Mouse (Mus musculus): ENCODE data around the gene Rasa3. TPM values are rescaled to one million over a fixed set of nuclear protein-coding genes. Genes with fewer than 3 reads are reported as not detected.

Rasa3 gene
- polyA plus RNA-seq, 1 experiment from 2014 or later, result 23.5 TPM

GRCm38 (mm10) chr8:13644155-13644554, 33.2 kb downstream of the Rasa3 start:
- peak overlapping the region; percentile 54; the same call in 1 of the 2 replicates for H3K27ac ChIP-seq
- 7% methylated on average over 6 of the region's 6 CpGs for WGBS
- H3K36me3 ChIP-seq, result no peaks in the 10 kb centered on the region
- H3K9ac ChIP-seq, result no peak overlapping the region
- no peaks in the 10 kb centered on the region for H3K9me3 ChIP-seq (replicated peaks)
- H3K4me2 ChIP-seq, result peak overlapping the region; percentile 13; the same call in 1 of the 2 replicates
- H3K4me1 ChIP-seq, result peaks cover 56% of the 10 kb centered on the region
- 0 out of 2 replicates have a peak, but pooled peaks have one; percentile 10 for ATAC-seq (replicated peaks; ENCODE audit: low FRiP score)
- no peaks in the 10 kb centered on the region for H3K27me3 ChIP-seq
- H3K4me3 ChIP-seq (replicated peaks), result no peak overlapping the region

- ATAC-seq (replicated peaks; ENCODE audit: low FRiP score), result no peak
- no peaks in the 10 kb centered on the region for H3K9me3 ChIP-seq (replicated peaks)
- H3K9ac ChIP-seq, result no peak overlapping the region
- H3K27me3 ChIP-seq, result no peaks in the 10 kb centered on the region
- WGBS, result 59% methylated on average over 10 of the region's 10 CpGs
- H3K4me2 ChIP-seq, result no peak overlapping the region
- H3K4me1 ChIP-seq, result peaks cover 45% of the 10 kb centered on the region
- H3K36me3 ChIP-seq, result no peaks in the 10 kb centered on the region
- H3K4me3 ChIP-seq (replicated peaks), result no peak overlapping the region
- H3K27ac ChIP-seq, result no peak overlapping the region
Observed at GRCm38 (mm10) chr8:13642659-13643181, 34.7 kb downstream of the Rasa3 start.

GRCm38 (mm10) chr8:13641206-13641605, 36.2 kb downstream of the Rasa3 start:
- ATAC-seq (replicated peaks; ENCODE audit: low FRiP score), result no peak
- Histone ChIP-seq H3K9me3 (replicated peaks) (no peaks in the 10 kb centered on the region), H3K27ac (peak overlapping the region; percentile 48; the same call in 1 of the 2 replicates), H3K4me1 (peaks cover 45% of the 10 kb centered on the region), H3K36me3 (no peaks in the 10 kb centered on the region), H3K4me3 (replicated peaks) (no peak overlapping the region), H3K27me3 (no peaks in the 10 kb centered on the region), H3K9ac (no peak overlapping the region), H3K4me2 (no peak overlapping the region)
- 69% methylated on average over 9 of the region's 9 CpGs for WGBS

- no peaks in the 10 kb centered on the region for H3K9me3 ChIP-seq (replicated peaks)
- peak; percentile 77 for ATAC-seq (replicated peaks; ENCODE audit: low FRiP score)
- no peaks in the 10 kb centered on the region for H3K36me3 ChIP-seq
- H3K9ac ChIP-seq, result no peak overlapping the region
- peak overlapping the region; percentile 48 for H3K27ac ChIP-seq
- peaks cover 42% of the 10 kb centered on the region for H3K4me1 ChIP-seq
- WGBS, result 46% methylated on average over 9 of the region's 9 CpGs
- H3K27me3 ChIP-seq, result no peaks in the 10 kb centered on the region
- no peak overlapping the region for H3K4me2 ChIP-seq
- no peak overlapping the region for H3K4me3 ChIP-seq (replicated peaks)
Observed at GRCm38 (mm10) chr8:13640452-13640883, 36.9 kb downstream of the Rasa3 start.

- Histone ChIP-seq H3K4me3 (replicated peaks) (no peak overlapping the region), H3K36me3 (peaks cover 5% of the 10 kb centered on the region; the same call in 1 of the 2 replicates), H3K4me2 (no peak overlapping the region), H3K4me1 (no peaks in the 10 kb centered on the region), H3K27me3 (no peaks in the 10 kb centered on the region), H3K9ac (no peak overlapping the region), H3K27ac (no peak overlapping the region), H3K9me3 (replicated peaks) (no peaks in the 10 kb centered on the region)
- no peak for ATAC-seq (replicated peaks; ENCODE audit: low FRiP score)
- WGBS, result 96% methylated on average over 6 of the region's 6 CpGs
Observed at GRCm38 (mm10) chr8:13633107-13633506, 44.3 kb downstream of the Rasa3 start.

- no peak overlapping the region for H3K9ac ChIP-seq
- no peak overlapping the region for H3K27ac ChIP-seq
- H3K4me2 ChIP-seq, result no peak overlapping the region
- no peak overlapping the region for H3K4me3 ChIP-seq (replicated peaks)
- H3K9me3 ChIP-seq (replicated peaks), result no peaks in the 10 kb centered on the region
- peaks cover 7% of the 10 kb centered on the region; the same call in 1 of the 2 replicates for H3K36me3 ChIP-seq
- no peak for ATAC-seq (replicated peaks; ENCODE audit: low FRiP score)
- no peaks in the 10 kb centered on the region for H3K4me1 ChIP-seq
- H3K27me3 ChIP-seq, result no peaks in the 10 kb centered on the region
- WGBS, result 90% methylated on average over 6 of the region's 6 CpGs
Observed at GRCm38 (mm10) chr8:13632309-13632708, 45.1 kb downstream of the Rasa3 start.

- H3K27ac ChIP-seq, result no peak overlapping the region
- H3K9me3 ChIP-seq (replicated peaks), result 0 out of 2 replicates have a peak, but pooled peaks cover 3% of the 10 kb centered on the region
- H3K36me3 ChIP-seq, result peaks cover 11% of the 10 kb centered on the region
- WGBS, result 89% methylated on average over 4 of the region's 4 CpGs
- no peak overlapping the region for H3K9ac ChIP-seq
- H3K4me2 ChIP-seq, result no peak overlapping the region
- no peaks in the 10 kb centered on the region for H3K27me3 ChIP-seq
- no peak overlapping the region for H3K4me3 ChIP-seq (replicated peaks)
- no peak for ATAC-seq (replicated peaks; ENCODE audit: low FRiP score)
- H3K4me1 ChIP-seq, result no peaks in the 10 kb centered on the region
Observed at GRCm38 (mm10) chr8:13630754-13631153, 46.6 kb downstream of the Rasa3 start.

- peaks cover 3% of the 10 kb centered on the region; the same call in 1 of the 2 replicates for H3K4me1 ChIP-seq
- H3K27ac ChIP-seq, result no peak overlapping the region
- no peaks in the 10 kb centered on the region for H3K27me3 ChIP-seq
- peaks cover 11% of the 10 kb centered on the region for H3K36me3 ChIP-seq
- no peak overlapping the region for H3K4me3 ChIP-seq (replicated peaks)
- no peak overlapping the region for H3K9ac ChIP-seq
- no peak for ATAC-seq (replicated peaks; ENCODE audit: low FRiP score)
- 79% methylated on average over 5 of the region's 5 CpGs for WGBS
- H3K9me3 ChIP-seq (replicated peaks), result 0 out of 2 replicates have a peak, but pooled peaks cover 3% of the 10 kb centered on the region
- H3K4me2 ChIP-seq, result no peak overlapping the region
Observed at GRCm38 (mm10) chr8:13630171-13630570, 47.2 kb downstream of the Rasa3 start.

GRCm38 (mm10) chr8:13629351-13630090, 47.9 kb downstream of the Rasa3 start:
- no peak overlapping the region for H3K9ac ChIP-seq
- peaks cover 11% of the 10 kb centered on the region for H3K36me3 ChIP-seq
- H3K27ac ChIP-seq, result no peak overlapping the region
- H3K4me3 ChIP-seq (replicated peaks), result no peak overlapping the region
- no peaks in the 10 kb centered on the region for H3K27me3 ChIP-seq
- H3K9me3 ChIP-seq (replicated peaks), result 0 out of 2 replicates have a peak, but pooled peaks cover 3% of the 10 kb centered on the region
- ATAC-seq (replicated peaks; ENCODE audit: low FRiP score), result no peak
- H3K4me2 ChIP-seq, result no peak overlapping the region
- 91% methylated on average over 10 of the region's 10 CpGs for WGBS
- H3K4me1 ChIP-seq, result peaks cover 9% of the 10 kb centered on the region

GRCm38 (mm10) chr8:13628067-13628466, 49.3 kb downstream of the Rasa3 start:
- H3K4me2 ChIP-seq, result no peak overlapping the region
- ATAC-seq (replicated peaks; ENCODE audit: low FRiP score), result no peak
- no peak overlapping the region for H3K9ac ChIP-seq
- 90% methylated on average over 9 of the region's 9 CpGs for WGBS
- H3K4me1 ChIP-seq, result peaks cover 23% of the 10 kb centered on the region
- no peak overlapping the region for H3K4me3 ChIP-seq (replicated peaks)
- 0 out of 2 replicates have a peak, but pooled peaks cover 3% of the 10 kb centered on the region for H3K9me3 ChIP-seq (replicated peaks)
- H3K27ac ChIP-seq, result no peak overlapping the region
- H3K27me3 ChIP-seq, result no peaks in the 10 kb centered on the region
- H3K36me3 ChIP-seq, result peaks cover 11% of the 10 kb centered on the region

- no peak for ATAC-seq (replicated peaks; ENCODE audit: low FRiP score)
- WGBS, result 89% methylated on average over 5 of the region's 5 CpGs
- H3K4me3 ChIP-seq (replicated peaks), result no peak overlapping the region
- no peak overlapping the region for H3K9ac ChIP-seq
- peaks cover 11% of the 10 kb centered on the region for H3K36me3 ChIP-seq
- no peaks in the 10 kb centered on the region for H3K27me3 ChIP-seq
- 0 out of 2 replicates have a peak, but pooled peaks cover 3% of the 10 kb centered on the region for H3K9me3 ChIP-seq (replicated peaks)
- H3K4me1 ChIP-seq, result peaks cover 25% of the 10 kb centered on the region
- H3K4me2 ChIP-seq, result no peak overlapping the region
- no peak overlapping the region for H3K27ac ChIP-seq
Observed at GRCm38 (mm10) chr8:13627591-13627990, 49.8 kb downstream of the Rasa3 start.

- Histone ChIP-seq H3K4me1 (peaks cover 25% of the 10 kb centered on the region), H3K4me2 (no peak overlapping the region), H3K9me3 (replicated peaks) (0 out of 2 replicates have a peak, but pooled peaks cover 3% of the 10 kb centered on the region), H3K9ac (no peak overlapping the region), H3K27ac (no peak overlapping the region), H3K4me3 (replicated peaks) (no peak overlapping the region), H3K36me3 (peaks cover 11% of the 10 kb centered on the region), H3K27me3 (no peaks in the 10 kb centered on the region)
- ATAC-seq (replicated peaks; ENCODE audit: low FRiP score), result no peak
- 89% methylated on average over 10 of the region's 10 CpGs for WGBS
Observed at GRCm38 (mm10) chr8:13626114-13626513, 51.3 kb downstream of the Rasa3 start.
